Mouse (Mus musculus) stomach, postnatal 0 days (tissue): ENCODE data around the gene Sh3pxd2a. TPM values are rescaled to one million over a fixed set of nuclear protein-coding genes. Genes with fewer than 3 reads are reported as not detected.

Experiments
- ATAC-seq: fragments of 200-750 bp; cut with Nextera tagmentation; 2 replicates; pipeline ENCODE4 v1.8.0; 2017; ENCODE audit not compliant: low FRiP score, low TSS enrichment
- DNase-seq: peaks from one replicate; pipeline ENCODE4 v3.0.0-alpha.2; 2016; ENCODE audit warnings: low spot score
- H3K27ac ChIP-seq: fragments of 300-500 bp; sonication (generic); replicated peaks from 2 replicates; pipeline ENCODE4 v1.5.1; 2014; ENCODE audit warnings: mild to moderate bottlenecking, control low read depth
- H3K27me3 ChIP-seq: fragments of 300-500 bp; sonication (generic); 2 replicates; pipeline ENCODE4 v1.6.1; 2014; ENCODE audit warnings: low read length; ENCODE audit not compliant: control insufficient read depth, insufficient read depth
- H3K36me3 ChIP-seq: fragments of 300-500 bp; sonication (generic); 2 replicates; pipeline ENCODE4 v1.6.1; 2014; ENCODE audit warnings: low read length, mixed read lengths; ENCODE audit not compliant: control insufficient read depth, insufficient read depth
- H3K4me1 ChIP-seq: fragments of 300-500 bp; sonication (generic); replicated peaks from 2 replicates; pipeline ENCODE4 v1.6.1; 2014; ENCODE audit warnings: antibody characterized with exemption; ENCODE audit not compliant: control insufficient read depth, insufficient read depth
- H3K4me2 ChIP-seq: fragments of 300-500 bp; sonication (generic); replicated peaks from 2 replicates; pipeline ENCODE4 v1.6.1; 2014; ENCODE audit warnings: low read depth, mild to moderate bottlenecking, control low read depth, moderate library complexity
- H3K4me3 ChIP-seq: fragments of 300-500 bp; sonication (generic); 2 replicates; pipeline ENCODE4 v1.5.1; 2014; ENCODE audit warnings: low read depth, low read length, control low read depth
- H3K9ac ChIP-seq: fragments of 300-500 bp; sonication (generic); 2 replicates; pipeline ENCODE4 v1.6.1; 2014; ENCODE audit warnings: mild to moderate bottlenecking, low read length, control low read depth, mixed read lengths
- H3K9me3 ChIP-seq: fragments of 300-500 bp; sonication (generic); 2 replicates; pipeline ENCODE4 v1.6.1; 2016; ENCODE audit warnings: low read length; ENCODE audit not compliant: control insufficient read depth
- CTCF ChIP-seq: IDR thresholded peaks from 2 replicates; pipeline ENCODE4 v1.5.1; 2016; ENCODE audit warnings: antibody characterized with exemption, low read depth, mild to moderate bottlenecking, moderate library complexity
- EP300 ChIP-seq: optimal IDR thresholded peaks from 2 replicates; pipeline ENCODE3; 2016; ENCODE audit warnings: antibody characterized with exemption
- WGBS: fragments of 180-500 bp; shearing (Covaris S2); extraction: QIAGEN DNeasy Blood & Tissue Kit; methylation state at CpG from one replicate; pipeline ENCODE4 v1.1.7; 2014; 5-methylcytosine and 5-hydroxymethylcytosine counted together
- polyA plus RNA-seq: library from polyadenylated mRNA; unstranded; fragments of >200 nt; fragmentation: Nextera tagmentation; extraction: Ambion mirVana; gene quantifications from 2 replicates; pipeline ENCODE4 v1.2.1, GENCODE M21; 2015

Gene Sh3pxd2a
- polyA plus RNA-seq, 1 experiment from 2014 or later = 3.7 TPM

DNA sequence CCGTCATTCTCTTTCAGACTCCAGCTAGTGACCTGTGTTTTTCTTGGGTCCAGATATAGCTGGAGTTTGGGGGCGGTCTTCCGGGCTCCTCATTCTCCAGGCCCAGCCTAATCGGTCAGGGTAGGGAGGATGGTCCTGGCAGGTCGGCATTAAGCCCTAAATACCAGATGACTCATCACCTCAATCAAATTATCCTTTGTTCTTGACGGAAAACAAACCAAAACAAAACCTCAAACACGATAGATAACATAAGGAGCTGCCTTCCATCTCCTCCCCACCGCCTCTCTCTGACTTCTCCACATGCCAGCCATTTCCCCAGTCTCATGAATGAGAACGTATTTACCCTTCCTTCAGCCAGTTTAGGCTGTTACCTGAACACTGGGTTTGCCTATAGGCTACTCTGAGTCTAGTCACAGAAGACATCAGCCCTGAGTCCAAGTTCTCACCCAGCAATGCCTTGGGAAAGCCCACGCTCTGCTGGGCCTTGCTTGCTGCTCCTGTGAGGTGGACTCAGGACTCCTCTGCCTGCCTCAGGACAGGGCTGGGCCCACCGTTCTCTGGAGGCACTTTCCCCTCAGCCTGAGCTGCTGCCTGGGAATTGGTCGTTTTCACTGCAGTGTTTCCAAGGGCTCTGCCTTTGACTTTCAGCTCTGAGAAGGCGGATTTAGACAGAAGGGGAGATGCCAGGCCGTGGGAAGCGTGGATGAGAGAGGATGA is 241.2 kb downstream of the Sh3pxd2a start:
- no peaks in the 10 kb centered on the region for H3K4me1 ChIP-seq
- H3K4me2 ChIP-seq = no peak overlapping the region
- DNase-seq (no peak), ATAC-seq (no peak)
- H3K27ac ChIP-seq = no peak overlapping the region
- no peaks in the 10 kb centered on the region for H3K36me3 ChIP-seq
- no peak overlapping the region for H3K9ac ChIP-seq
- TF ChIP-seq EP300 = no peak
- no peak for TF ChIP-seq CTCF
- H3K27me3 ChIP-seq = no peaks in the 10 kb centered on the region
- 51% methylated on average over 15 of the region's 15 CpGs for WGBS
- no peaks in the 10 kb centered on the region for H3K9me3 ChIP-seq
- no peak overlapping the region for H3K4me3 ChIP-seq

DNA sequence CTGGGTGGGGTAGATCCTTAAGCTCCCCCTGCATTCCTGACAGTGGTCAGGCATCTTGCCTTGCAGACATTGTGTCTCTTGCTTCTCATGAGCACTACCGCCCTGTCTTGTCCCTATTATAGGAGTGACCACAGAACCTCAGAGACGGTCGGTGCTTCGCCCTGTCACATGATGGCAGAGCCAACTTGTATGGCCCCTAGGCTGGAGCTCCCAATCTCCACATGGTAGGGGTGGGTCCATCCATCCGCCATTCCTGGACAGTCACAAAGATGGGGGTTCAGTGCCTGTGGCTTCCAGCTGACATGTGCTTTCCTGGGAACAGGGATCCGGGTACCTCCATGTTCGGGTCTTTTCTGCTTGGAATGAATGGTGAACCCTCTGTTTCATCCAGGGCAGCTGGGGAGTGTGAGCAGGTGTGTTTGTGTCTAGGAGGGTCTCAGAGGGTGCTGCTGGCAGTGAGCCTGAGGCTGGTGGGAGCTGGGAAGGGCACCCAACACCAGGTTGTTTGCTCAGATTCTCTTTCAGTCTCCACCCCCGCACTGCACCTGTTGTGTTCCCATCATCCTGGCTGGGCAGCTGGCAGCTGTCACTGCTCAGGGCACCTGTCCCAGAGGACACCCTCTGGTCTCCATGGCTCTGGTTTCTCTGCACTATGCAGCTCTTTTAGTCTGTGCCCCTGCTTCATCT is 241.9 kb downstream of the Sh3pxd2a start:
- H3K27ac ChIP-seq = no peak overlapping the region
- DNase-seq (no peak), ATAC-seq (no peak)

DNA sequence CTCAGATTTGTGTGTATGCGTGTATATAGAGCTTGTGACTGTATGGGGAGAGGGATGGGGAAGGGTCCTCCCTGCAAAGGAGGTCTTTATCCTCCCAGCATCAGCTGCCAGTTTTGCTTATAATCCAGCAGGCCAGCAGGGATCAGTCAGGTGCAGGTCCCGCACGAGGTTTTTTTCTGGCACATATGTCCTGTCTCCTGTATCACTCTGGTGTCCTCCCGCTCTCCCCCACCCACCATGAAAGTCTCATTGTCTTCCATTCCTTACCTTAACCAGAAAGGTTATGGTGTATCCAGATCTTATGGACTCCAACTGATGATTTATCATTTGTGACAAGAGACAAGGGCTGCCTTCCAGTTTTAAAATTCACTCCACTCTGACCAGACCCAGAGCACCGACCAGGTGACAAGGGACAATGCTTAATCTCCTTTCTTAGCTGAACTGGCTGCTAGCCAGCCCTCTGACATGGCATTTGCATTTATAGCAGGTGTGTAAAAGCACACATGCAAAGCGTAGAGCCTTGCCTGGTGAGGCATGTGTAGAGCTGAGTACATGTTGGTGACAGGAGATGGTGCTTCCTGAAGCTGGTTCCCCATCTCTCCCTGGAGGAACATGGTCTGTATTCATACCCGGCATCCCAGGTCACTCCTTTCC is 242.6 kb downstream of the Sh3pxd2a start:
- Histone ChIP-seq H3K36me3 (no peaks in the 10 kb centered on the region), H3K27ac (no peak overlapping the region), H3K4me3 (no peak overlapping the region), H3K27me3 (no peaks in the 10 kb centered on the region), H3K9ac (no peak overlapping the region), H3K9me3 (no peaks in the 10 kb centered on the region), H3K4me1 (no peaks in the 10 kb centered on the region), H3K4me2 (no peak overlapping the region)
- no peak for TF ChIP-seq EP300
- no peak for TF ChIP-seq CTCF
- DNase-seq (no peak), ATAC-seq (no peak)
- WGBS = 66% methylated on average over 7 of the region's 7 CpGs

More for the DNA sequence above, 241.9 kb downstream of the Sh3pxd2a start:
- TF ChIP-seq CTCF = no peak
- TF ChIP-seq EP300 = no peak
- no peak overlapping the region for H3K4me3 ChIP-seq
- H3K9me3 ChIP-seq = no peaks in the 10 kb centered on the region
- H3K4me1 ChIP-seq = no peaks in the 10 kb centered on the region
- H3K9ac ChIP-seq = no peak overlapping the region
- WGBS = 87% methylated on average over 8 of the region's 8 CpGs
- no peak overlapping the region for H3K4me2 ChIP-seq
- H3K36me3 ChIP-seq = no peaks in the 10 kb centered on the region
- no peaks in the 10 kb centered on the region for H3K27me3 ChIP-seq

GRCm38 (mm10) chr19:47221006-47221405 is 243.2 kb downstream of the Sh3pxd2a start:
- WGBS = 70% methylated on average over 3 of the region's 4 CpGs
- H3K9ac ChIP-seq = no peak overlapping the region
- no peaks in the 10 kb centered on the region for H3K9me3 ChIP-seq
- TF ChIP-seq CTCF = no peak
- H3K36me3 ChIP-seq = no peaks in the 10 kb centered on the region
- no peak overlapping the region for H3K27ac ChIP-seq
- no peaks in the 10 kb centered on the region for H3K4me1 ChIP-seq
- H3K27me3 ChIP-seq = no peaks in the 10 kb centered on the region
- no peak overlapping the region for H3K4me3 ChIP-seq
- DNase-seq = no peak
- no peak for ATAC-seq
- H3K4me2 ChIP-seq = no peak overlapping the region

- Histone ChIP-seq H3K27ac (no peak overlapping the region), H3K36me3 (no peaks in the 10 kb centered on the region), H3K9me3 (no peaks in the 10 kb centered on the region), H3K4me1 (no peaks in the 10 kb centered on the region), H3K27me3 (no peaks in the 10 kb centered on the region), H3K4me3 (no peak overlapping the region), H3K9ac (no peak overlapping the region), H3K4me2 (no peak overlapping the region)
- WGBS = 84% methylated on average over 2 of the region's 2 CpGs
- no peak for DNase-seq
- ATAC-seq = no peak
- TF ChIP-seq CTCF = no peak
- no peak for TF ChIP-seq EP300
Observed at GRCm38 (mm10) chr19:47220232-47220631, 244.0 kb downstream of the Sh3pxd2a start.

GRCm38 (mm10) chr19:47219622-47220021 is 244.6 kb downstream of the Sh3pxd2a start:
- H3K4me1 ChIP-seq = no peaks in the 10 kb centered on the region
- TF ChIP-seq CTCF = no peak
- TF ChIP-seq EP300 = no peak
- H3K27me3 ChIP-seq = no peaks in the 10 kb centered on the region
- H3K4me2 ChIP-seq = no peak overlapping the region
- no peak for DNase-seq
- peak; percentile 83 for ATAC-seq
- WGBS = 30% methylated on average over 4 of the region's 4 CpGs
- no peak overlapping the region for H3K4me3 ChIP-seq
- peak overlapping the region; percentile 61; the same call in 1 of the 2 replicates for H3K27ac ChIP-seq
- no peaks in the 10 kb centered on the region for H3K36me3 ChIP-seq
- H3K9me3 ChIP-seq = no peaks in the 10 kb centered on the region
- H3K9ac ChIP-seq = no peak overlapping the region
